Mouse (Mus musculus) thymus, adult 2 months (tissue): Measurements from ENCODE around the gene Fkbp6.

Experiments
- CTCF ChIP-seq: fragments of 200-500 bp; IDR thresholded peaks from 2 replicates; pipeline ENCODE4 v1.5.1; 2012; ENCODE audit warnings: mild to moderate bottlenecking, control low read depth, low read length, moderate library complexity, borderline replicate concordance; ENCODE audit not compliant: control insufficient read depth, poor library complexity, insufficient read depth; ENCODE audit errors: extremely low read depth
- POLR2A ChIP-seq: fragments of 200-500 bp; IDR thresholded peaks from 2 replicates; pipeline ENCODE4 v1.6.1; 2012; ENCODE audit warnings: mild to moderate bottlenecking, low read length, control low read depth, moderate library complexity; ENCODE audit not compliant: control insufficient read depth, poor library complexity, insufficient read depth; ENCODE audit errors: extremely low read depth

DNA sequence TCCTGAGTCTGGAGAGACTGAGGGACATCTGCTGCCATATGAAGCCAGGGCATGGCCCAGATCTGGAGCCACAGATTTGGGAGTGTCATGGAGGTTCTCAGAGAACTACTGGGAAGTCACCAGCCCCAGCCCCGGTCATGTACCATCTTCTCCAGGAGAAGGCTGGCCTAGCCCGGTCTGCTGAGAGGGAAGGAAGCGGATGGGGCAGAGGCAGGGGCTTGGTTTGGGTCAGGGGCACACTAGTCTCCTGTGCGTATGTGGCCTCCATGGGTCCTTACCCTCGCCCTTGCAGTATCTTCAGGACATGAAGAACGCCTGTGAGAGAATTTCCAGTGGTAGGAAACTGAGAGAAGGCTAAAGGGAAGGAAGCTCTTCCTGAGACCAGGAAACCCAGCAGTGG, 59.1 kb downstream of the Fkbp6 start:
- TF ChIP-seq CTCF (no peak), POLR2A (no peak)
